Mouse (Mus musculus) bone marrow macrophage, adult 2 months (primary cell): Measurements from ENCODE around the gene Uso1.

Source experiments
- CTCF ChIP-seq: IDR thresholded peaks from 2 replicates; pipeline ENCODE4 v1.5.1; 2012; ENCODE audit warnings: low read depth, mild to moderate bottlenecking, low read length, moderate library complexity
- POLR2A ChIP-seq: IDR thresholded peaks from 2 replicates; pipeline ENCODE4 v1.6.1; 2012; ENCODE audit warnings: mild to moderate bottlenecking, low read depth, low read length, borderline replicate concordance

- no peak for TF ChIP-seq CTCF
- TF ChIP-seq POLR2A: no peak
Observed at GRCm38 (mm10) chr5:92252031-92252430, 114.3 kb downstream of the Uso1 start.
